Mouse (Mus musculus) erythroblast, embryonic 14.5 days (primary cell): ENCODE results near the gene Syde2.

Experiments
- GATA1 ChIP-seq: IDR thresholded peaks from 2 replicates; pipeline ENCODE4 v1.6.1; 2012; ENCODE audit warnings: low read length, inconsistent platforms, mixed read lengths
- TAL1 ChIP-seq: IDR thresholded peaks from 3 replicates; pipeline ENCODE4 v1.6.1; 2012; ENCODE audit warnings: low read length, inconsistent platforms, mixed read lengths

- TF ChIP-seq GATA1 (no peak), TAL1 (no peak)
These were observed 1.2 kb upstream of the Syde2 start for GRCm38 (mm10) chr3:145986317-145987001.
